Mouse (Mus musculus) stomach, embryonic 16.5 days (tissue): Measurements from ENCODE around the gene Adarb2. TPM values are rescaled to one million over a fixed set of nuclear protein-coding genes. Genes with fewer than 3 reads are reported as not detected.
A peak's percentile ranks its signal among the peaks of the same experiment; 100 is the strongest.

Source experiments
- ATAC-seq: fragments of 200-750 bp; cut with Nextera tagmentation; 2 replicates; pipeline ENCODE4 v1.8.0; 2017; ENCODE audit warnings: moderate number of reproducible peaks, moderate TSS enrichment; ENCODE audit not compliant: insufficient read depth, low FRiP score
- H3K27ac ChIP-seq: fragments of 300-500 bp; sonication (generic); 2 replicates; pipeline ENCODE4 v1.5.1; 2014; ENCODE audit warnings: low read length
- H3K27me3 ChIP-seq: fragments of 300-500 bp; sonication (generic); 2 replicates; pipeline ENCODE4 v1.6.1; 2014; ENCODE audit warnings: low read length, control low read depth, mixed read lengths; ENCODE audit not compliant: control insufficient read depth, insufficient read depth
- H3K36me3 ChIP-seq: fragments of 300-500 bp; sonication (generic); 2 replicates; pipeline ENCODE4 v1.6.1; 2014; ENCODE audit warnings: low read length; ENCODE audit not compliant: control insufficient read depth, insufficient read depth
- H3K4me1 ChIP-seq: fragments of 300-500 bp; sonication (generic); 2 replicates; pipeline ENCODE4 v1.6.1; 2014; ENCODE audit warnings: low read length, control low read depth, mixed read lengths; ENCODE audit not compliant: control insufficient read depth, insufficient read depth
- H3K4me2 ChIP-seq: fragments of 300-500 bp; sonication (generic); 2 replicates; pipeline ENCODE4 v1.6.1; 2014; ENCODE audit warnings: low read depth, low read length, mixed read lengths
- H3K4me3 ChIP-seq: fragments of 300-500 bp; sonication (generic); replicated peaks from 2 replicates; pipeline ENCODE4 v1.5.1; 2014; ENCODE audit warnings: mild to moderate bottlenecking, low read length
- H3K9ac ChIP-seq: fragments of 300-500 bp; sonication (generic); 2 replicates; pipeline ENCODE4 v1.6.1; 2014; ENCODE audit warnings: low read length
- H3K9me3 ChIP-seq: fragments of 300-500 bp; sonication (generic); replicated peaks from 2 replicates; pipeline ENCODE4 v1.6.1; 2016; ENCODE audit warnings: low read length, control low read depth; ENCODE audit not compliant: control insufficient read depth
- WGBS: fragments of 180-500 bp; shearing (Covaris S2); extraction: QIAGEN DNeasy Blood & Tissue Kit; methylation state at CpG from one replicate; pipeline ENCODE4 v1.1.7; 2014; 5-methylcytosine and 5-hydroxymethylcytosine counted together
- polyA plus RNA-seq: library from polyadenylated mRNA; unstranded; fragments of >200 nt; fragmentation: Nextera tagmentation; extraction: Ambion mirVana; gene quantifications from 2 replicates; pipeline ENCODE4 v1.2.1, GENCODE M21; 2015

Adarb2 gene
- polyA plus RNA-seq, 1 experiment from 2014 or later = 0.58 TPM

DNA sequence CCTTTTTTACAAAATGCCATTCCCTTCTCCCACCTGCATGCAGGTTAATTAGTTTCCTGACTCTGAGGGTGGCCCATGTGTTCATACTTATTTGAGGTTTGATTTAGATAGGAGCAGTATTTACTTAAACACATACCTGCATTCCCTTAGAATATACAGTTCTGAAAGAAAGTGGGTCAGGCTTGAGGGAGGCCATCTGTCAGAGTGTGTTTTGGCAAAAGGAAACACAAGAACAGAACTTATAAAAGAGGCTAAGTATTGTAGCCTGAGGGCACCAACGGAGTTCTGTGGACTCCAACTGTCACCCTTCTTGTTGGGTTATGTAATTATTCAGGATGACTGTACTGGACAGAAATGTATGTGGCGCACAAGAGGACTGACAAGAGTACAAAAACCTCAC lies 349.6 kb downstream of the Adarb2 start:
- peak; percentile 73; the same call in 1 of the 2 replicates for ATAC-seq

DNA sequence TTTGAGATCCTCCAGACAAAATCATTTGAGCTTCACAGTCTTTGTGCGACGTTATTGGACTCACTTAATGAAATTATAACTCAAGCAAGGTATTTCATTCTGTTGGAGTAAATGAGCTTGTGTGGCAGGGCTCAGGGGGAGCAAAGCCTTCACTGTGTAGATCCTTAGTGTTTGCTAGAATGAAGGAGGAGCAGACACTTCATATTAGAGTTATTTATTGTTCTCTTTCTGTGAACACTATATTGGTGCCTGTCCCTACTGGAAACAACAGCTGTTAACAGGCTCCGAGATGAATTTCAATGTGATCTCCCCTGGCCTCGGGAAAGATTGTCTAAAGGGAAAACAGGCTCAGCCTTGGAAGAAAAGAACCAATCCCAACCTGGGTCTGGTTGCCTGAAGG lies 355.1 kb downstream of the Adarb2 start:
- no peaks in the 10 kb centered on the region for H3K36me3 ChIP-seq
- no peak overlapping the region for H3K4me2 ChIP-seq
- no peaks in the 10 kb centered on the region for H3K27me3 ChIP-seq
- H3K9me3 ChIP-seq = no peaks in the 10 kb centered on the region
- no peak overlapping the region for H3K9ac ChIP-seq
- no peak overlapping the region for H3K27ac ChIP-seq
- no peak for ATAC-seq
- H3K4me1 ChIP-seq = no peaks in the 10 kb centered on the region
- 69% methylated on average over 4 of the region's 4 CpGs for WGBS
- no peak overlapping the region for H3K4me3 ChIP-seq

More for the DNA sequence above, 349.6 kb downstream of the Adarb2 start:
- no peak overlapping the region for H3K9ac ChIP-seq
- H3K4me2 ChIP-seq = no peak overlapping the region
- 35% methylated on average over 2 of the region's 2 CpGs for WGBS
- no peaks in the 10 kb centered on the region for H3K4me1 ChIP-seq
- no peaks in the 10 kb centered on the region for H3K9me3 ChIP-seq
- H3K27ac ChIP-seq = no peak overlapping the region
- no peaks in the 10 kb centered on the region for H3K27me3 ChIP-seq
- no peaks in the 10 kb centered on the region for H3K36me3 ChIP-seq
- no peak overlapping the region for H3K4me3 ChIP-seq

DNA sequence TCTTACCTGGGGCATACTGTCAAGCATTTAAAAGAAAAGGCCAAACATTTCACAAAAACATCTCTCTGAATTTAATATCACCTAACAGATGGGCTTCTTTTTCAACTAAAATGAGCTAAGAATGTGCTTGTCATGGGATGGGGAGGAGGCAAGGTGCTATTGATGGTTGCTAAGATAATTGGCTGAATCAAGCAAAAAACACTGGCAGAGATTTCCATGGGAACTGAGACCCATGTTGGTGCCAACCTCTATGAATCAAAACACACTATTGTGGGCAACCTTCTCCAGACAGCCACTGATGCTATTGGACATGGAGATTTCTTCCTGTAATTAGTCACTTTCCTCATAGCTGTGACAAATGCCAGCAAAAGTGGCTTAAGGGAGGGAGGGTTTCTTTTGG lies 357.8 kb downstream of the Adarb2 start:
- H3K27me3 ChIP-seq = no peaks in the 10 kb centered on the region
- H3K4me3 ChIP-seq = no peak overlapping the region
- no peaks in the 10 kb centered on the region for H3K4me1 ChIP-seq
- no peaks in the 10 kb centered on the region for H3K9me3 ChIP-seq
- no peak for ATAC-seq
- H3K36me3 ChIP-seq = no peaks in the 10 kb centered on the region
- H3K9ac ChIP-seq = no peak overlapping the region
- H3K4me2 ChIP-seq = no peak overlapping the region
- H3K27ac ChIP-seq = no peak overlapping the region

DNA sequence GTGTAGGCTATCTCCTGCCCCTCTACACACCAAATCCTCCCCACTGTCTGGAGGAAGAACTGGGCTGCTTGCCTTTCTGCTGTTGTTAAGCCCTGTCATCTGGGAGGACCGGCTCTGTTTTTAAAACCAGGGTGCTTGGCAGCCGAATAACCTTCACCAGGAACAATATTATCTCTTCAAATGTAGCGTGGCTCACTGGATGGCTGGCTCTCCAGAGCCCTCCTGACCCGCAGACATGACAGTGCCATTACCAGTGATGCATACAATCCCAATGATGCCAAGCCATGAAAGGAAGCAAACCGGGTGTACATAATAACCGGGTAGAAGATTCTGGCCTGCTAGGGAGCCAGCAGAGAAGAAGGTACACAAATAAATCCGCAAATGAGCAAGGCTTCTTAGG lies 360.5 kb downstream of the Adarb2 start:
- H3K4me3 ChIP-seq = no peak overlapping the region
- H3K27me3 ChIP-seq = no peaks in the 10 kb centered on the region
- H3K9ac ChIP-seq = no peak overlapping the region
- ATAC-seq = no peak
- H3K36me3 ChIP-seq = no peaks in the 10 kb centered on the region
- no peaks in the 10 kb centered on the region for H3K9me3 ChIP-seq
- no peak overlapping the region for H3K27ac ChIP-seq
- 83% methylated on average over 7 of the region's 7 CpGs for WGBS
- no peaks in the 10 kb centered on the region for H3K4me1 ChIP-seq
- H3K4me2 ChIP-seq = no peak overlapping the region

DNA sequence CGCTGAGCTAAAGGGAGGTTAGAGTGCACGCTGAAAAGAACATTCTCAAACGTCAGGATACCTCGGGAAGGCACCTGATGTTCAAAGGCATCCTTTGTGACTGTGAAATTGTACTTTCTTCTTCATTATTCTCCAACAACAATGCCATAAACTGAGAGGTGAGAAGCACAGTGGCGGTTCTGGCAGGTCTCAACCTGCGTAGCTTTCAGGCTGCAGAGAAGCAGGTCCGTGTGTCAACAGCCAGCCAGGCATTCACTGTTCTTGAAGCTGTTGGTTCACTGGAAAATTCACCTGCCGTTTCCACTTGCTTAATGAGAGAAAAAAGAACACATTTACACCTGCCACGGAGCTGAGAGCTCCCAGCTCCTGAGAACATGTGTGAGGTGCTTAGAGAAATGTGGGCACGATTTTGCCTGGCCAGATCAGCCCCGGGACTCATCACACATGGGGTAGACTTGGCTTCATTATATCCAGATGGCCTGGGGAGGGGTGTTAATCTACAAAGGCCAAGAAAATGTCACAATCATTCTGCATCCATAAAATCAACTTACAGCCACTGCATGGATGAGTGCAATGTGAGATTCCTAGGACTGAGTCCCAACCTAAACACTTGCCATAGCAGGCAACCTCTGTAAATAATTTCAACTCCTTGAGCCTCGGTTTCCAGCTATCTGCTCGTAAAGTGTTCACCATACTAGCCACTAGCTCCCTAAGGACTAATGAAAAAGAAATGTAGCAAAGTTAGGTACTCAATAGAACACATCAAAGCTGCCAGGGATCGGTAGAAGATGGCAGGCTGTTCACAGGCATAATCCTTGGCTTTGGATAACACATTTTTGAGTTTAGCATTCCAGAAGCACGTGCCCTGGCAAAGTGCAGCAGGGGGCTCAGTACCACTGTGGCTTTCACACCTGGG lies 364.7 kb downstream of the Adarb2 start:
- H3K4me2 ChIP-seq = no peak overlapping the region
- H3K4me3 ChIP-seq = no peak overlapping the region
- H3K4me1 ChIP-seq = no peaks in the 10 kb centered on the region
- ATAC-seq = peak; percentile 47; the same call in 1 of the 2 replicates
- no peaks in the 10 kb centered on the region for H3K27me3 ChIP-seq
- no peaks in the 10 kb centered on the region for H3K9me3 ChIP-seq
- WGBS = 66% methylated on average over 15 of the region's 15 CpGs
- no peaks in the 10 kb centered on the region for H3K36me3 ChIP-seq
- H3K9ac ChIP-seq = no peak overlapping the region
- H3K27ac ChIP-seq = no peak overlapping the region

DNA sequence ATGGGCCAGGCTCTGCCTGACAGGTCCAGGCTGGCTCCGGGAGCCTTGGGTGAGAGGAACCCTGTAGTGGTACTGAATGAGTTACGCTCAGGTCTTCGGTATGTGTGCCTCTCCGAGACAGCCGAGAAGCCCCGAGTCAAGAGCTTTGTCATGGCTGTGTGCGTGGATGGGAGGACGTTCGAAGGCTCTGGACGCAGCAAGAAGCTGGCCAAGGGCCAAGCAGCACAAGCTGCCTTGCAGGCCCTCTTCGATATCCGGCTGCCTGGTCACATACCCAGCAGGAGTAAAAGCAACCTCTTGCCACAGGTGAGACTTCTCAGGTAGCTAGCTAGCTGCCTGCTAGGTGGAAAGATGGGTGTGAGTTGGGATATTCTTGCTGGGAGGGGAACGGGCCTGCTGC lies 367.6 kb downstream of the Adarb2 start:
- H3K9me3 ChIP-seq = no peaks in the 10 kb centered on the region
- no peaks in the 10 kb centered on the region for H3K4me1 ChIP-seq
- H3K9ac ChIP-seq = no peak overlapping the region
- no peak overlapping the region for H3K27ac ChIP-seq
- 67% methylated on average over 13 of the region's 13 CpGs for WGBS
- no peaks in the 10 kb centered on the region for H3K27me3 ChIP-seq
- no peak overlapping the region for H3K4me2 ChIP-seq
- no peaks in the 10 kb centered on the region for H3K36me3 ChIP-seq
- H3K4me3 ChIP-seq = no peak overlapping the region
- no peak for ATAC-seq

DNA sequence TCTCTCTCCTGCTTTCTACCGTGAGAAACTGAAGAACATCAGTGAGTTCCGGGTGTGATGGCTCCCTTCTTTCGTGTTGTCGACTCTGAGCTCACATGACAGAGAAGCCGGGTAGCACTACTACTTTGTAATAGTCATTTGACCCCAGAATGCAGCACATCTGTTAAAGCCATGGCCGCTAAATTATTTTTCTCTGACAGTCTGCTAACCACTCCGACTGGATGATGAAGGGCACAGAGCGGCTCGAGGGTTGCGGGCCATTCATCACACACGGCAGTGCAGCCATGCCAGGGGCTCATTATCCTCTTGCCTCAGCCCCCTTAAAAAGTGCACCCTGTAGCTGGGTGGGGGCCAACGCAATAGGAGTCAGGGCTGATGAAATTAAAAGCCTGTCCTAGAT lies 371.2 kb downstream of the Adarb2 start:
- 47% methylated on average over 12 of the region's 12 CpGs for WGBS
- Histone ChIP-seq H3K36me3 (no peaks in the 10 kb centered on the region), H3K27me3 (no peaks in the 10 kb centered on the region), H3K9me3 (no peaks in the 10 kb centered on the region), H3K4me2 (no peak overlapping the region), H3K9ac (no peak overlapping the region), H3K27ac (no peak overlapping the region), H3K4me3 (no peak overlapping the region), H3K4me1 (no peaks in the 10 kb centered on the region)
- ATAC-seq = no peak

DNA sequence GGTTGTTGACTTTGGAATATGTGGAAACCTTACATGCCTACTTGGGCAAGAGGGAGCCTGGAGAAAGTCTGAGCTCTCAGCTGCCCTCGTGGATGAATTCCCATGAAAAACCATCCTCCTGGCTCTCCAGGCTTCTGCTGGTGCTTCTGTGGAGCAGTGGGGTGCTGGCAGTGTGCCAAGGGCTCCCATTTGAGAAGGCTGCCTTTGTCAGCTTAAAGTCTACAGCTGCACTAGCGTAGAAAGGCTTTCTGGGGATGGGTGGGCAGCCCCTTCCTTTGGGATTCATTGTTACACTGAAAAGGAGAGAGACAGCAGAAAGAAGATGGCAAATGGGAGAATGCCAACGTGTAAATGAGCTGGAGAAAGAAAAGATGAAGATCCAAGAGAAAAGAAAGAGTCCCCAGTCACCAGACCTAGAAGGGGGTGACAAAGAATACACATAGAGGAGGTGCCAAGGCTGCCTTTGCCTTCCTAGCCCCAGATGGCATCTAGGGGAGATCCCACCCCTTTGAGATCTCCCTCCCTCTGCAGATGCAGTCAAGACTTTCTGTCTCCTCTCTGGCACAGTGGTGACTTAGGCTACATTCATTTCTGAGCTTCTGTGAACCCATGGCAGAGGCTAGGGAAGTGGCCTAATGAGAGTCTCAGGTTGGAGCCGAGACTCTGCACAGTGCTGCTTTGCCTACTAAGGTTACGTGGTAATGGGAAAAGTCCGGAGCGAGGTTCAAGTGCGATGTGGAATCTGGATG lies 381.8 kb downstream of the Adarb2 start:
- Histone ChIP-seq H3K4me2 (no peak overlapping the region), H3K9ac (no peak overlapping the region), H3K4me3 (no peak overlapping the region), H3K27ac (no peak overlapping the region), H3K36me3 (no peaks in the 10 kb centered on the region), H3K4me1 (no peaks in the 10 kb centered on the region), H3K9me3 (no peaks in the 10 kb centered on the region), H3K27me3 (no peaks in the 10 kb centered on the region)
- 75% methylated on average over 8 of the region's 8 CpGs for WGBS
- ATAC-seq = no peak

DNA sequence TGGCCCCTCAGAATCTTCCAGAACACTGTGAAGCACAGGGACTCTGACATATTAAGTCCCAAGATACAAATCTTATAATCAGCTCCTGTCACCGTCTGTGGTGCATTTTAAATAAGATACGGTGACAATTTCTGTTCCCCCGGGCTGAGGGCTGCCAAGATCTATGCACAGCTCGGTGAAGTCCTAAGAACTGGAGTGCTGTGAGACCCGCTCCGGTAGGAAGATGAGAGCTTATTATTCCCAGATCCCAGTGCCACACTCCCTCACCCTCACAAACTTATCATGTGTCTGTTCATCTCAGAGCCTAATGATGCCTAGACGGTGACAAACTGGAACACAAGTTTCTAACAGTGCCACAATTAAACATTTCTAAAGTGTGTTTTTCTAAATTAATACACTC lies 384.8 kb downstream of the Adarb2 start:
- Histone ChIP-seq H3K9ac (no peak overlapping the region), H3K4me1 (no peaks in the 10 kb centered on the region), H3K9me3 (no peaks in the 10 kb centered on the region), H3K27me3 (no peaks in the 10 kb centered on the region), H3K27ac (no peak overlapping the region), H3K4me3 (no peak overlapping the region), H3K4me2 (no peak overlapping the region), H3K36me3 (no peaks in the 10 kb centered on the region)
- ATAC-seq = no peak
- 86% methylated on average over 7 of the region's 7 CpGs for WGBS
